Mouse (Mus musculus): ENCODE results near the gene C1qtnf1. TPM values are rescaled to one million over a fixed set of nuclear protein-coding genes. Genes with fewer than 3 reads are reported as not detected.

C1qtnf1 gene
- polyA plus RNA-seq, 1 experiment from 2014 or later, result 4.1 TPM

DNA sequence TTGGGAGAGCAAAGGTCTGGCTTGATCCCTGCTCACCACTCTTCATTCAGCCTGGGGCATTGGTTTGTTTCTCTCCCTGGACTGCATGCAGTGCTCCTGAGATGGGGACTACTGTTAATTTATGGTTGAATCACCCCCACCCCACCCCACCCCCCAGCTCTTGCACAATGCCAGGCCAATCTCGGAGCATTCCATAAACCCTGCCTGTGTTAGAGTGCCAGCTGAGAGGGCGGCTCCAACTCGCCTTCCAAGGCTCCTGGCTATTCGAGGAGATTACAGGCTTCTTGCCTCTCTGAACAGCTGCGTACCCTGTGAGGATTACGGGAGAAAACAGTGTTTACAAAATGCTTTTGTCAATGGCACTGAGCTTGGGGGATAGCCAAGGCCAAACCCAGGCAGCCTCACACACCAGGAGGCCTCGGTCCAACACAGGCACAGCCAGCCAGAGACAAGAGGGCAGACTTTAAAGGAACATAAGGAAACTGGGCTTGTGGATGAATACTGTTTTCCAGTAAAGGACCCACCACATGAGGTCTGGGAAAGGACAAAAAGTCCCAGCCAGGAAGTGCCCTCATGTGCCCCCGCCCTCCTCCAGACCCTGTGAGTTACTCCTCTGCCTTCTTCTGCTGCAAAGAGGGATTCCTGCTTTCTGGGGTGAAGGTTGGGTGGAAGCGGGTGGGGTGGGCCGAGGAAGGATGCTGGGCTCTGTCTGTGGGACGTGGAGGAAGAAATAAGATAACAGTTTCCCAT is 10.8 kb downstream of the C1qtnf1 start:
- peaks cover 28% of the 10 kb centered on the region for H3K4me1 ChIP-seq (ENCODE audit: control insufficient read depth, insufficient read depth, low read length)

DNA sequence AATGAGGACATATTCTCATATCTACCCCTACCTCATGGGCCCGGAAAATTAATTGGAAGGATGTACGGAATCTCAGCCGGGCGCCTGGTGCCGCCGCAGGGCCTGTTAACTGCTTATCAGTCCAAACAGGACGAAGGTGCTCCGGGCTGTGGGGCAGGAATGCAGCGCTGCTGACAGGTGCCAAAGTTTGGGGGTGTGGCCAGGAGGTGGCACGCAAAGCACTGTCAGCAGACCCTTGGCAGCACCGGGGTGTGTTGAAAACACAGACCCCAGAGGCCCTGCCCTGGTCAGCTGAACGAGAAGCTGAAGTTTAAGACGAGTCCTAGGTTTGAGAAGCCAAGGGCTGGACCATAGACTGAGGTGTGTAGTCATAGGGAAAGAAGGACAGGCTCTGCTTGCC is 14.7 kb downstream of the C1qtnf1 start:
- H3K9ac ChIP-seq (ENCODE audit: low read depth, low read length), result no peak overlapping the region
- 73% methylated on average over 13 of the region's 13 CpGs for WGBS
- ATAC-seq, result no peak
- H3K4me2 ChIP-seq (ENCODE audit: low read length), result no peak overlapping the region
- peaks cover 3% of the 10 kb centered on the region; the same call in 1 of the 2 replicates for H3K27me3 ChIP-seq (ENCODE audit: control insufficient read depth, insufficient read depth, low read depth, low read length)
- no peak overlapping the region for H3K4me3 ChIP-seq (ENCODE audit: low read depth, low read length)
- H3K9me3 ChIP-seq (replicated peaks; ENCODE audit: control insufficient read depth, low read length, poor library complexity, severe bottlenecking), result no peaks in the 10 kb centered on the region
- no peak overlapping the region for H3K27ac ChIP-seq (ENCODE audit: low read length)
- H3K36me3 ChIP-seq (ENCODE audit: control insufficient read depth, insufficient read depth, low read length), result no peaks in the 10 kb centered on the region
- H3K4me1 ChIP-seq (ENCODE audit: control insufficient read depth, insufficient read depth, low read length), result peaks cover 23% of the 10 kb centered on the region

More for the DNA sequence above, 10.8 kb downstream of the C1qtnf1 start:
- peak overlapping the region; percentile 17; the same call in 1 of the 2 replicates for H3K9ac ChIP-seq (ENCODE audit: low read depth, low read length)
- H3K27me3 ChIP-seq (ENCODE audit: control insufficient read depth, insufficient read depth, low read depth, low read length), result no peaks in the 10 kb centered on the region
- no peaks in the 10 kb centered on the region for H3K9me3 ChIP-seq (replicated peaks; ENCODE audit: control insufficient read depth, low read length, poor library complexity, severe bottlenecking)
- WGBS, result 16% methylated on average over 11 of the region's 11 CpGs
- H3K4me3 ChIP-seq (ENCODE audit: low read depth, low read length), result no peak overlapping the region
- H3K4me2 ChIP-seq (ENCODE audit: low read length), result no peak overlapping the region
- no peaks in the 10 kb centered on the region for H3K36me3 ChIP-seq (ENCODE audit: control insufficient read depth, insufficient read depth, low read length)
- peak overlapping the region; percentile 59 for H3K27ac ChIP-seq (ENCODE audit: low read length)
- peak; percentile 60; the same call in 1 of the 2 replicates for ATAC-seq

DNA sequence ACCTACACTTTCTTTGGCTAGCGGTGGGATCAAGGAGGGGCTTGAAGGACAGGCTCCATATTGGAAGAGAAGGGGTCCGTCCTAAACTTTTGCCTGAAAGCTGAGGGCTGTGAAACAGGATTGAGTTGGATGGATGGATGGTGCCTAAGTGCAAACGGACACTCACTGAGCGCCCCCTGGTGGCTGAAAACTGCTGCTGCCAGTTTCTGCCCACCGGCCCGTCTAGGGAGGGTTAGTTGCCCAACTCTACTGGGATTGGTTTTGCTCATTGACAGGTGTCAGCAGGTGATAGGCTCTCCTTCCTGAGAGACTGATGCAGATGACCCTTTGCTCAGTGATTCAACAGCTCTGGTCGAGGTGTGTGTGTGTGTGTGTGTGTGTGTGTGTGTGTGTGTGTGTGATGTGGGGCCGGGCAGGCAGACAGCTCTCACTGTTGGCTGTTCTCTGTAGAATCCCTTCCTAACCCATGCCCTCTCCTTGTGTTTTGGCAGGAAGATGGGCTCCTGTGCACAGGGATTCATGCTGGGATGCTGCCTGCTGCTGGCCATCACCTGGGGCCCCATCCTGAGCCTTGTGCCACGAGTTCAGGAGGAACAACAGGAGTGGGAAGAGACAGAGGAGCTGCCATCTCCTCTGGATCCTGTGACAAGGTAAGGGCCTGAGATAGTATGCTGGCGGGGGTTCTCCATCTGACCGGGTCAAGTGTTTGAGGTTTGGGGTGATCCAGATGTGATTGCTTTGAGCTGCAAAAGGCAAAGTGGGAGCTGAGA is 15.4 kb downstream of the C1qtnf1 start:
- no peak overlapping the region for H3K4me2 ChIP-seq (ENCODE audit: low read length)
- no peak overlapping the region for H3K4me3 ChIP-seq (ENCODE audit: low read depth, low read length)
- peaks cover 19% of the 10 kb centered on the region for H3K4me1 ChIP-seq (ENCODE audit: control insufficient read depth, insufficient read depth, low read length)
- WGBS, result 36% methylated on average over 11 of the region's 11 CpGs
- no peak overlapping the region for H3K9ac ChIP-seq (ENCODE audit: low read depth, low read length)
- no peak overlapping the region for H3K27ac ChIP-seq (ENCODE audit: low read length)
- no peaks in the 10 kb centered on the region for H3K36me3 ChIP-seq (ENCODE audit: control insufficient read depth, insufficient read depth, low read length)
- H3K9me3 ChIP-seq (replicated peaks; ENCODE audit: control insufficient read depth, low read length, poor library complexity, severe bottlenecking), result no peaks in the 10 kb centered on the region
- ATAC-seq, result no peak
- peaks cover 3% of the 10 kb centered on the region; the same call in 1 of the 2 replicates for H3K27me3 ChIP-seq (ENCODE audit: control insufficient read depth, insufficient read depth, low read depth, low read length)

DNA sequence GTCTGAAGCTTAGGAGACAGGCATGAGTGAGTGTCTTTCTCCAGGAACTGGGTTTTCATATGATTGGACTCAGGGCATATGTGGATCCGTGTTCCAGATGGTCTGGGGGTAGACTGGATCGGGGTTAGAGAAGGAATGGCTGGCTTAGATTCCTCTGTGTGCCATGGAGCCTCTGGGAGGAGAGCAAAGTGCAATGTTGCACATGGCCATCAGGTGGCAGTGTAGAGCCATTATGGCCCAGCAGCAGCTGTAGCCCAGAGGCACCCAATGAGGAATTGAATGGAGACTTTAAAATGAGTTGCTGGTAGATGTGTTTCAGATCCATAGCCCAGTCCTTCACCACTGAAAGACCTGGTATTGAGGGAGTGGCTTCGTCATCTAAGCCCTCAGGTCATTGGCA is 17.8 kb downstream of the C1qtnf1 start:
- no peaks in the 10 kb centered on the region for H3K36me3 ChIP-seq (ENCODE audit: control insufficient read depth, insufficient read depth, low read length)
- peak; percentile 64; the same call in 1 of the 2 replicates for ATAC-seq
- H3K4me2 ChIP-seq (ENCODE audit: low read length), result no peak overlapping the region
- no peaks in the 10 kb centered on the region for H3K9me3 ChIP-seq (replicated peaks; ENCODE audit: control insufficient read depth, low read length, poor library complexity, severe bottlenecking)
- H3K27ac ChIP-seq (ENCODE audit: low read length), result no peak overlapping the region
- H3K27me3 ChIP-seq (ENCODE audit: control insufficient read depth, insufficient read depth, low read depth, low read length), result peaks cover 3% of the 10 kb centered on the region; the same call in 1 of the 2 replicates
- no peak overlapping the region for H3K4me3 ChIP-seq (ENCODE audit: low read depth, low read length)
- peaks cover 4% of the 10 kb centered on the region; the same call in 1 of the 2 replicates for H3K4me1 ChIP-seq (ENCODE audit: control insufficient read depth, insufficient read depth, low read length)
- no peak overlapping the region for H3K9ac ChIP-seq (ENCODE audit: low read depth, low read length)
- 17% methylated on average over 3 of the region's 3 CpGs for WGBS

DNA sequence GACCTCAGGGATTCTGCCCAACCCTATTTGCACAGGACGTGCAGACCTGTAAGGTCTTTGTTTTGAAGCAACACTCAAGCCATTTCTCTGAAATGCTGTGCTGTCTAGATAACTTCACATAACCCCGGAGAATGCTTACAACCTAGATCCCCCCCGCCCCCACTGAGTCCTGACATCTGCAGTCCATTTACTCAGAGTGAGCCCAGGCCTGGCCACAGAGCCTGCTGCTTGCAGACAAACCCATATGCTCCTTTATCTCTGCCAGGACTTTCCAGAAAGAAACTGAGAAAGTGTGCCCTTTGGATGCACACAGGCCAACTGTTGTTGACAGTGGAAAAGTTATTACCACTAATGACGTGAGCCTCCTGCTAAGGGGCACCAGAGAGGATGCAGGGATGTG is 19.3 kb downstream of the C1qtnf1 start:
- no peak overlapping the region for H3K4me3 ChIP-seq (ENCODE audit: low read depth, low read length)
- peaks cover 4% of the 10 kb centered on the region; the same call in 1 of the 2 replicates for H3K4me1 ChIP-seq (ENCODE audit: control insufficient read depth, insufficient read depth, low read length)
- no peaks in the 10 kb centered on the region for H3K36me3 ChIP-seq (ENCODE audit: control insufficient read depth, insufficient read depth, low read length)
- peaks cover 3% of the 10 kb centered on the region; the same call in 1 of the 2 replicates for H3K27me3 ChIP-seq (ENCODE audit: control insufficient read depth, insufficient read depth, low read depth, low read length)
- WGBS, result 76% methylated on average over 4 of the region's 4 CpGs
- H3K9me3 ChIP-seq (replicated peaks; ENCODE audit: control insufficient read depth, low read length, poor library complexity, severe bottlenecking), result no peaks in the 10 kb centered on the region
- H3K27ac ChIP-seq (ENCODE audit: low read length), result no peak overlapping the region
- no peak overlapping the region for H3K4me2 ChIP-seq (ENCODE audit: low read length)
- no peak for ATAC-seq
- no peak overlapping the region for H3K9ac ChIP-seq (ENCODE audit: low read depth, low read length)

DNA sequence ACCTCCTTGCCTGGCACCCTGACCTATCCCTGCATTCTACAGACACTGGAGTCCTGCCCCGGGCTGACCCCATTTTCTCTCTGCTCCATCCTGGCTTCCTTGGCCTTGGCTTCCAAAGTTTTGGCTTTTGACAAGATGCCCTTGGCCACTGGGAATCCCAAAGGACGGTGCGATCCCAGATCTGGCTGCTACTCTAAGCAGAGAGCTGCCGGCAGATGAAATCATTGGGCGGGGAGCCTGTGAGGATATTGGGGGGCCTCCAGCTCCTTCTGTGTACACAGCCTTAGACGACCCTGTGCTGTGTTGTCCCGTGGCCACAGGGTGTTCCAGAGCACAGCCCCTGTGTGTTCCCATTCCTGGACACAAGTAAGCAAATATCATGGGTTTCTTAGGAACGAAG is 20.4 kb downstream of the C1qtnf1 start:
- Histone ChIP-seq H3K4me2 (ENCODE audit: low read length) (no peak overlapping the region), H3K27me3 (ENCODE audit: control insufficient read depth, insufficient read depth, low read depth, low read length) (peaks cover 3% of the 10 kb centered on the region; the same call in 1 of the 2 replicates), H3K9ac (ENCODE audit: low read depth, low read length) (no peak overlapping the region), H3K27ac (ENCODE audit: low read length) (no peak overlapping the region), H3K4me1 (ENCODE audit: control insufficient read depth, insufficient read depth, low read length) (no peaks in the 10 kb centered on the region), H3K4me3 (ENCODE audit: low read depth, low read length) (no peak overlapping the region), H3K9me3 (replicated peaks; ENCODE audit: control insufficient read depth, low read length, poor library complexity, severe bottlenecking) (no peaks in the 10 kb centered on the region), H3K36me3 (ENCODE audit: control insufficient read depth, insufficient read depth, low read length) (no peaks in the 10 kb centered on the region)
- 87% methylated on average over 8 of the region's 8 CpGs for WGBS
- ATAC-seq, result no peak

DNA sequence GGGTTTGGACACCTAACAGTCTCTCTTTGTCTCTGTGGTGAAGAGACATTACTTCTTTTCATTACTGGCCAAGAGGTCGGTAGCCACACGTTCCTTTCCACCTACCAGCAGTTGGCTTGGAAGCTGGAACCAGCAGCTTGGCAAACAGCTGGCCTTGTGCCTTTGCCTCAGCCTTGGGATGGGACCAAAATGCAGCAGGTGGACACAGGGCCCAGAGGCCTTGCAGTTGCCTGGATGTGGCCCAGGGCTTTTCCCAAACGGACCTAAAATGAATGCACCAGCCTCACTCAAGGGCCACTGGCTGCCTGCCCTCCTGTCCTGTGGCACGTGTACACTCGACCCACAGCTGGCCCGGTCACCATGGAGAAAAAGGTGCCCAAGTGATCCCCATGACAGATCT is 23.2 kb downstream of the C1qtnf1 start:
- H3K4me3 ChIP-seq (ENCODE audit: low read depth, low read length), result no peak overlapping the region
- 88% methylated on average over 6 of the region's 6 CpGs for whole genome bisulfite sequencing
- no peak for ATAC-seq
- H3K4me2 ChIP-seq (ENCODE audit: low read length), result no peak overlapping the region
- H3K27me3 ChIP-seq (ENCODE audit: control insufficient read depth, insufficient read depth, low read depth, low read length), result no peaks in the 10 kb centered on the region
- no peaks in the 10 kb centered on the region for H3K4me1 ChIP-seq (ENCODE audit: control insufficient read depth, insufficient read depth, low read length)
- no peak overlapping the region for H3K27ac ChIP-seq (ENCODE audit: low read length)
- H3K36me3 ChIP-seq (ENCODE audit: control insufficient read depth, insufficient read depth, low read length), result no peaks in the 10 kb centered on the region
- no peak overlapping the region for H3K9ac ChIP-seq (ENCODE audit: low read depth, low read length)
- no peaks in the 10 kb centered on the region for H3K9me3 ChIP-seq (replicated peaks; ENCODE audit: control insufficient read depth, low read length, poor library complexity, severe bottlenecking)

DNA sequence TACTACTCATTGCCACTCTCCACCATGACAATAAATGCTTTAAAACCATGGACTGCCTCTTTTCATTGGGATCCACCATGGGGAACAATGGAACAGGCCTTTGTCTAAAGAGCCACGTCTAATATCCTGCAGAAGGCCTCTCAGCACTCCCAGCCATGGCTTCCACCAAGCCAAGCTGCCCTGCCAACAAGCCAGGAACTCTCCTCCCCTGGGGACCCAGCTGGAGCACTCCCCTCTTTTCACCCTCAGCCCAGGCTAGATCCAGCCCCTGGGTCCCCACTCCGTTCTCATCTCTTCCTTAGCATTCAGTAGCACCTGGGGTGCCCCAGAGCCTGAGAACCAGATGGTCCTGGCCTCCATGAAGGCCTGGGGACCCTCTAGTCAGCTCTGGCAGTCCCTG is 25.0 kb downstream of the C1qtnf1 start:
- no peak overlapping the region for H3K4me3 ChIP-seq (ENCODE audit: low read depth, low read length)
- no peak for ATAC-seq
- H3K4me2 ChIP-seq (ENCODE audit: low read length), result no peak overlapping the region
- 63% methylated on average over 2 of the region's 2 CpGs for WGBS
- H3K9me3 ChIP-seq (replicated peaks; ENCODE audit: control insufficient read depth, low read length, poor library complexity, severe bottlenecking), result no peaks in the 10 kb centered on the region
- no peaks in the 10 kb centered on the region for H3K36me3 ChIP-seq (ENCODE audit: control insufficient read depth, insufficient read depth, low read length)
- no peaks in the 10 kb centered on the region for H3K4me1 ChIP-seq (ENCODE audit: control insufficient read depth, insufficient read depth, low read length)
- H3K27me3 ChIP-seq (ENCODE audit: control insufficient read depth, insufficient read depth, low read depth, low read length), result no peaks in the 10 kb centered on the region
- H3K9ac ChIP-seq (ENCODE audit: low read depth, low read length), result no peak overlapping the region
- H3K27ac ChIP-seq (ENCODE audit: low read length), result no peak overlapping the region

All from midbrain, embryonic 16.5 days (tissue).